Mouse (Mus musculus) cortical plate, adult 2 months (tissue): ENCODE data around the gene Ltbp3. TPM values are rescaled to one million over a fixed set of nuclear protein-coding genes. Genes with fewer than 3 reads are reported as not detected.

Source experiments
- H3K27ac ChIP-seq: fragments of 200-500 bp; 2 replicates; pipeline ENCODE4 v1.5.1; 2012; ENCODE audit warnings: low read length, control low read depth, inconsistent platforms; ENCODE audit not compliant: insufficient read depth
- H3K4me1 ChIP-seq: fragments of 200-500 bp; 2 replicates; pipeline ENCODE4 v1.6.1; 2011; ENCODE audit warnings: low read length; ENCODE audit not compliant: control insufficient read depth, insufficient read depth
- H3K4me3 ChIP-seq: fragments of 200-500 bp; 2 replicates; pipeline ENCODE4 v1.5.1; 2011; ENCODE audit warnings: mild to moderate bottlenecking, low read length, control low read depth; ENCODE audit not compliant: insufficient read depth
- CTCF ChIP-seq: fragments of 200-500 bp; IDR thresholded peaks from 2 replicates; pipeline ENCODE4 v1.5.1; 2011; ENCODE audit warnings: mild to moderate bottlenecking, control low read depth, low read length; ENCODE audit not compliant: insufficient read depth; ENCODE audit errors: extremely low read depth
- POLR2A ChIP-seq: fragments of 200-500 bp; IDR thresholded peaks from 2 replicates; pipeline ENCODE4 v1.6.1; 2011; ENCODE audit warnings: mild to moderate bottlenecking, low read length, control low read depth; ENCODE audit not compliant: insufficient read depth; ENCODE audit errors: extremely low read depth
- polyA plus RNA-seq: library from polyadenylated mRNA; depleted of rRNA; stranded (reverse); fragments of >200 nt; gene quantifications from 2 replicates; pipeline ENCODE4 v1.2.3, GENCODE M21; 2012

The Ltbp3 gene
- polyA plus RNA-seq, 1 experiment, result 54.9 TPM

GRCm38 (mm10) chr19:5770925-5771860 lies 30.5 kb downstream of the Ltbp3 start, which contains the start of gene Scyl1:
Gene Scyl1, minus strand, starts transcription at chr19:5771419.
- Histone ChIP-seq H3K4me1 (peaks cover 3% of the 10 kb centered on the region), H3K27ac (0 out of 2 replicates have a peak within 1 kb of the TSS, but pooled peaks have one; percentile 11), H3K4me3 (peak within 1 kb of the TSS; percentile 58)
- TF ChIP-seq CTCF (no peak), POLR2A (peak; percentile 45; the same call in 1 of the 2 replicates)

- H3K4me1 ChIP-seq, result no peaks in the 10 kb centered on the region
- no peak for TF ChIP-seq POLR2A
- TF ChIP-seq CTCF, result no peak
- H3K27ac ChIP-seq, result no peak overlapping the region
- no peak overlapping the region for H3K4me3 ChIP-seq
These were observed 36.8 kb downstream of the Ltbp3 start for GRCm38 (mm10) chr19:5777387-5778032.

GRCm38 (mm10) chr19:5778312-5778711 lies 37.6 kb downstream of the Ltbp3 start:
- H3K4me3 ChIP-seq, result no peak overlapping the region
- TF ChIP-seq CTCF (no peak), POLR2A (no peak)
- no peak overlapping the region for H3K27ac ChIP-seq
- H3K4me1 ChIP-seq, result no peaks in the 10 kb centered on the region

GRCm38 (mm10) chr19:5780203-5780602 lies 39.5 kb downstream of the Ltbp3 start:
- H3K27ac ChIP-seq, result no peak overlapping the region
- no peaks in the 10 kb centered on the region for H3K4me1 ChIP-seq
- no peak for TF ChIP-seq POLR2A
- peak; percentile 51 for TF ChIP-seq CTCF
- H3K4me3 ChIP-seq, result no peak overlapping the region

- Histone ChIP-seq H3K4me3 (no peak overlapping the region), H3K4me1 (no peaks in the 10 kb centered on the region), H3K27ac (no peak overlapping the region)
- TF ChIP-seq CTCF, result no peak
- no peak for TF ChIP-seq POLR2A
These were observed 40.8 kb downstream of the Ltbp3 start for GRCm38 (mm10) chr19:5781532-5781931.

GRCm38 (mm10) chr19:5782121-5782520 lies 41.4 kb downstream of the Ltbp3 start:
- Histone ChIP-seq H3K4me1 (no peaks in the 10 kb centered on the region), H3K4me3 (no peak overlapping the region), H3K27ac (no peak overlapping the region)
- TF ChIP-seq CTCF (no peak), POLR2A (no peak)

GRCm38 (mm10) chr19:5784958-5785577 lies 44.4 kb downstream of the Ltbp3 start:
- H3K4me1 ChIP-seq, result no peaks in the 10 kb centered on the region
- no peak overlapping the region for H3K27ac ChIP-seq
- no peak overlapping the region for H3K4me3 ChIP-seq
- TF ChIP-seq POLR2A (no peak), CTCF (no peak)

GRCm38 (mm10) chr19:5786441-5787114 lies 45.9 kb downstream of the Ltbp3 start:
- Histone ChIP-seq H3K27ac (no peak overlapping the region), H3K4me1 (no peaks in the 10 kb centered on the region), H3K4me3 (no peak overlapping the region)
- peak; percentile 87 for TF ChIP-seq CTCF
- TF ChIP-seq POLR2A, result no peak

GRCm38 (mm10) chr19:5787128-5787635 lies 46.5 kb downstream of the Ltbp3 start:
- Histone ChIP-seq H3K4me3 (no peak overlapping the region), H3K27ac (no peak overlapping the region)
- no peak for TF ChIP-seq POLR2A
- TF ChIP-seq CTCF, result peak; percentile 82

More at GRCm38 (mm10) chr19:5787128-5787635, 46.5 kb downstream of the Ltbp3 start:
- H3K4me1 ChIP-seq, result no peaks in the 10 kb centered on the region
